Mouse (Mus musculus) embryonic facial prominence, embryonic 11.5 days (tissue): Measurements from ENCODE around the gene Adcy9. TPM values are rescaled to one million over a fixed set of nuclear protein-coding genes. Genes with fewer than 3 reads are reported as not detected.

ENCODE experiments used
- ATAC-seq: fragments of 200-750 bp; cut with Nextera tagmentation; replicated peaks from 2 replicates; pipeline ENCODE4 v1.8.0; 2017; ENCODE audit warnings: low read depth; ENCODE audit not compliant: insufficient number of reproducible peaks, low FRiP score, low TSS enrichment
- DNase-seq: peaks from one replicate; pipeline ENCODE4 v3.0.0-alpha.2; 2015; ENCODE audit warnings: low spot score
- H3K27ac ChIP-seq: fragments of 300-500 bp; sonication (generic); replicated peaks from 2 replicates; pipeline ENCODE4 v1.5.1; 2014; ENCODE audit warnings: mild to moderate bottlenecking, low read depth, low read length, control low read depth
- H3K27me3 ChIP-seq: fragments of 300-500 bp; sonication (generic); 2 replicates; pipeline ENCODE4 v1.6.1; 2014; ENCODE audit warnings: mild to moderate bottlenecking, low read length, moderate library complexity, mixed read lengths; ENCODE audit not compliant: control insufficient read depth, insufficient read depth
- H3K36me3 ChIP-seq: fragments of 300-500 bp; sonication (generic); replicated peaks from 2 replicates; pipeline ENCODE4 v1.6.1; 2014; ENCODE audit warnings: low read depth, mild to moderate bottlenecking, low read length, moderate library complexity, mixed read lengths; ENCODE audit not compliant: control insufficient read depth, insufficient read depth
- H3K4me1 ChIP-seq: fragments of 300-500 bp; sonication (generic); 2 replicates; pipeline ENCODE4 v1.6.1; 2014; ENCODE audit warnings: low read length, mixed read lengths; ENCODE audit not compliant: control insufficient read depth, insufficient read depth
- H3K4me2 ChIP-seq: fragments of 300-500 bp; sonication (generic); 2 replicates; pipeline ENCODE4 v1.6.1; 2014; ENCODE audit warnings: low read depth, mild to moderate bottlenecking, control low read depth, low read length, moderate library complexity
- H3K4me3 ChIP-seq: fragments of 300-500 bp; sonication (generic); 2 replicates; pipeline ENCODE4 v1.5.1; 2014; ENCODE audit warnings: low read depth, low read length, control low read depth
- H3K9ac ChIP-seq: fragments of 300-500 bp; sonication (generic); replicated peaks from 2 replicates; pipeline ENCODE4 v1.6.1; 2014; ENCODE audit warnings: mild to moderate bottlenecking, control low read depth, low read length
- H3K9me3 ChIP-seq: fragments of 300-500 bp; sonication (generic); replicated peaks from 2 replicates; pipeline ENCODE4 v1.6.1; 2016; ENCODE audit warnings: mild to moderate bottlenecking, low read length, inconsistent platforms, mixed read lengths; ENCODE audit not compliant: control insufficient read depth
- WGBS: fragments of 180-500 bp; shearing (Covaris S2); extraction: QIAGEN DNeasy Blood & Tissue Kit; methylation state at CpG from one replicate; pipeline ENCODE4 v1.1.7; 2014; 5-methylcytosine and 5-hydroxymethylcytosine counted together
- polyA plus RNA-seq: library from polyadenylated mRNA; unstranded; fragments of >200 nt; fragmentation: Nextera tagmentation; extraction: Ambion mirVana; gene quantifications from 2 replicates; pipeline ENCODE4 v1.2.1, GENCODE M21; 2014

Gene Adcy9
- polyA plus RNA-seq, 1 experiment from 2014 or later: 0.67 TPM

GRCm38 (mm10) chr16:4304176-4304922 is 115.9 kb downstream of the Adcy9 start:
- H3K9me3 ChIP-seq: no peaks in the 10 kb centered on the region
- no peak overlapping the region for H3K27ac ChIP-seq
- DNase-seq (peak; percentile 65), ATAC-seq (no peak)
- 67% methylated on average over 12 of the region's 12 CpGs for WGBS
- no peak overlapping the region for H3K4me2 ChIP-seq
- no peaks in the 10 kb centered on the region for H3K36me3 ChIP-seq
- H3K4me3 ChIP-seq: no peak overlapping the region
- H3K27me3 ChIP-seq: no peaks in the 10 kb centered on the region
- H3K9ac ChIP-seq: no peak overlapping the region
- H3K4me1 ChIP-seq: no peaks in the 10 kb centered on the region

GRCm38 (mm10) chr16:4303554-4303953 is 116.7 kb downstream of the Adcy9 start:
- no peak for DNase-seq
- Histone ChIP-seq H3K4me1 (no peaks in the 10 kb centered on the region), H3K9ac (no peak overlapping the region), H3K4me2 (no peak overlapping the region), H3K4me3 (no peak overlapping the region), H3K27ac (no peak overlapping the region), H3K36me3 (no peaks in the 10 kb centered on the region), H3K9me3 (no peaks in the 10 kb centered on the region), H3K27me3 (no peaks in the 10 kb centered on the region)
- ATAC-seq: no peak
- 76% methylated on average over 5 of the region's 5 CpGs for WGBS

- Histone ChIP-seq H3K36me3 (no peaks in the 10 kb centered on the region), H3K4me1 (no peaks in the 10 kb centered on the region), H3K9ac (no peak overlapping the region), H3K4me2 (no peak overlapping the region), H3K27me3 (no peaks in the 10 kb centered on the region), H3K27ac (no peak overlapping the region), H3K4me3 (no peak overlapping the region), H3K9me3 (no peaks in the 10 kb centered on the region)
- ATAC-seq: no peak
- 88% methylated on average over 7 of the region's 7 CpGs for WGBS
- DNase-seq: no peak
Observed at GRCm38 (mm10) chr16:4300280-4300679, 120.0 kb downstream of the Adcy9 start.

GRCm38 (mm10) chr16:4293259-4293658 is 127.0 kb downstream of the Adcy9 start:
- no peak overlapping the region for H3K27ac ChIP-seq
- no peak for DNase-seq
- WGBS: 77% methylated on average over 3 of the region's 3 CpGs
- H3K4me1 ChIP-seq: no peaks in the 10 kb centered on the region
- no peaks in the 10 kb centered on the region for H3K27me3 ChIP-seq
- H3K9ac ChIP-seq: no peak overlapping the region
- no peaks in the 10 kb centered on the region for H3K36me3 ChIP-seq
- no peak overlapping the region for H3K4me2 ChIP-seq
- ATAC-seq: no peak
- H3K9me3 ChIP-seq: no peaks in the 10 kb centered on the region
- no peak overlapping the region for H3K4me3 ChIP-seq

GRCm38 (mm10) chr16:4289507-4289906 is 130.8 kb downstream of the Adcy9 start:
- Histone ChIP-seq H3K27me3 (no peaks in the 10 kb centered on the region), H3K9ac (no peak overlapping the region), H3K4me2 (no peak overlapping the region), H3K4me1 (no peaks in the 10 kb centered on the region), H3K9me3 (no peaks in the 10 kb centered on the region), H3K36me3 (no peaks in the 10 kb centered on the region; the same call in 1 of the 2 replicates), H3K4me3 (no peak overlapping the region), H3K27ac (no peak overlapping the region)
- no peak for ATAC-seq
- no peak for DNase-seq

- no peaks in the 10 kb centered on the region for H3K9me3 ChIP-seq
- no peak overlapping the region for H3K27ac ChIP-seq
- DNase-seq (no peak), ATAC-seq (no peak)
- H3K27me3 ChIP-seq: no peaks in the 10 kb centered on the region
- 86% methylated on average over 7 of the region's 7 CpGs for WGBS
- H3K4me1 ChIP-seq: no peaks in the 10 kb centered on the region
- no peak overlapping the region for H3K9ac ChIP-seq
- H3K36me3 ChIP-seq: no peaks in the 10 kb centered on the region; the same call in 1 of the 2 replicates
- H3K4me3 ChIP-seq: no peak overlapping the region
- H3K4me2 ChIP-seq: no peak overlapping the region
Observed at GRCm38 (mm10) chr16:4286593-4286992, 133.7 kb downstream of the Adcy9 start.

GRCm38 (mm10) chr16:4285257-4285656 is 135.0 kb downstream of the Adcy9 start:
- WGBS: 65% methylated on average over 5 of the region's 5 CpGs

GRCm38 (mm10) chr16:4283267-4283851 is 136.9 kb downstream of the Adcy9 start:
- Histone ChIP-seq H3K9me3 (no peaks in the 10 kb centered on the region), H3K27me3 (no peaks in the 10 kb centered on the region), H3K27ac (no peak overlapping the region), H3K36me3 (no peaks in the 10 kb centered on the region; the same call in 1 of the 2 replicates), H3K4me2 (no peak overlapping the region), H3K9ac (no peak overlapping the region), H3K4me1 (no peaks in the 10 kb centered on the region), H3K4me3 (no peak overlapping the region)
- ATAC-seq (no peak), DNase-seq (no peak)
- WGBS: 91% methylated on average over 11 of the region's 11 CpGs

More at GRCm38 (mm10) chr16:4285257-4285656, 135.0 kb downstream of the Adcy9 start:
- no peak for ATAC-seq
- H3K36me3 ChIP-seq: no peaks in the 10 kb centered on the region; the same call in 1 of the 2 replicates
- no peak overlapping the region for H3K4me2 ChIP-seq
- H3K4me1 ChIP-seq: no peaks in the 10 kb centered on the region
- DNase-seq: peak; percentile 51
- no peaks in the 10 kb centered on the region for H3K9me3 ChIP-seq
- H3K27me3 ChIP-seq: no peaks in the 10 kb centered on the region
- H3K9ac ChIP-seq: no peak overlapping the region
- no peak overlapping the region for H3K27ac ChIP-seq
- H3K4me3 ChIP-seq: no peak overlapping the region
